Mouse (Mus musculus) megakaryocyte, embryonic 14.5 days (primary cell): ENCODE measurements around the gene Afap1l2. TPM values are rescaled to one million over a fixed set of nuclear protein-coding genes. Genes with fewer than 3 reads are reported as not detected.

Source experiments
- H3K27me3 ChIP-seq: replicated peaks from 2 replicates; pipeline ENCODE3; 2012; ENCODE audit warnings: inconsistent platforms
- H3K36me3 ChIP-seq: replicated peaks from 2 replicates; pipeline ENCODE3; 2012; ENCODE audit warnings: low read length, inconsistent platforms, mixed read lengths
- H3K4me1 ChIP-seq: 2 replicates; pipeline ENCODE4 v1.6.1; 2012; ENCODE audit warnings: inconsistent platforms
- H3K4me3 ChIP-seq: replicated peaks from 2 replicates; pipeline ENCODE3; 2012; ENCODE audit warnings: moderate library complexity, mild to moderate bottlenecking, inconsistent platforms
- H3K9me3 ChIP-seq: 2 replicates; pipeline ENCODE4 v1.6.1; 2012; ENCODE audit warnings: inconsistent platforms
- FLI1 ChIP-seq: IDR thresholded peaks from 2 replicates; pipeline ENCODE4 v1.6.1; 2012; ENCODE audit warnings: low read length, inconsistent platforms, mixed read lengths
- GATA1 ChIP-seq: IDR thresholded peaks from 3 replicates; pipeline ENCODE4 v1.6.1; 2012; ENCODE audit warnings: mixed read lengths, low read length, inconsistent platforms, borderline replicate concordance
- polyA plus RNA-seq: library from polyadenylated mRNA; stranded (reverse); fragments of >175 nt; gene quantifications from 2 replicates; pipeline ENCODE4 v1.2.3, GENCODE M21; 2012; ENCODE audit warnings: low replicate concordance; ENCODE audit not compliant: insufficient read depth

Gene Afap1l2
- polyA plus RNA-seq, 1 experiment: not detected

- Histone ChIP-seq H3K36me3 (no peaks in the 10 kb centered on the region), H3K4me3 (no peak overlapping the region), H3K9me3 (peaks cover 7% of the 10 kb centered on the region), H3K27me3 (peaks cover 23% of the 10 kb centered on the region), H3K4me1 (no peaks in the 10 kb centered on the region)
- TF ChIP-seq FLI1: no peak
- no peak for TF ChIP-seq GATA1
Measured at GRCm38 (mm10) chr19:57031582-57031981, 23.6 kb upstream of the Afap1l2 start.

DNA sequence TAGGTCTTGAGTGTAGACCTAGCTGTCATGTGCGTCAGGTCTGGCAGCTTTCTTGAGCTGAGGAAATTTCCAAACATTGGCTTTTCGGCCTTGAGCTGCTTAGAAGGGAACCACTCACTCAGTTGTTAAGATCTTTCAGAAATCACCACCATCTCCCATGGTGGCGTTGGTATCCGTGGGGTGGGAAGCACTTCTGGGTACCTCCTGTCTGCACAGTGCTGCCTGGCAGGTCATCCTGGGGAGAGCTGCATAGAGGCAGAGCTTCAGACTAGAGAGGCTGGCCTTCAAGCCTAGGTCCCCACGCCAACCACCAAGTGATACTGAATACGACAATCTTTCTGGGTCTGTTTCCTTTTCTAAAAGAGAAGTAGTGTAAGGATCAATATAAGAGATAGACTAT lies 21.4 kb upstream of the Afap1l2 start:
- Histone ChIP-seq H3K9me3 (peaks cover 18% of the 10 kb centered on the region), H3K27me3 (peaks cover 23% of the 10 kb centered on the region), H3K4me1 (no peaks in the 10 kb centered on the region), H3K36me3 (no peaks in the 10 kb centered on the region), H3K4me3 (no peak overlapping the region)
- TF ChIP-seq GATA1 (no peak), FLI1 (no peak)

- TF ChIP-seq GATA1 (no peak), FLI1 (no peak)
- Histone ChIP-seq H3K9me3 (peaks cover 20% of the 10 kb centered on the region), H3K4me1 (no peaks in the 10 kb centered on the region), H3K36me3 (no peaks in the 10 kb centered on the region), H3K4me3 (no peak overlapping the region), H3K27me3 (peaks cover 24% of the 10 kb centered on the region)
Measured at GRCm38 (mm10) chr19:57028327-57029179, 20.5 kb upstream of the Afap1l2 start.

DNA sequence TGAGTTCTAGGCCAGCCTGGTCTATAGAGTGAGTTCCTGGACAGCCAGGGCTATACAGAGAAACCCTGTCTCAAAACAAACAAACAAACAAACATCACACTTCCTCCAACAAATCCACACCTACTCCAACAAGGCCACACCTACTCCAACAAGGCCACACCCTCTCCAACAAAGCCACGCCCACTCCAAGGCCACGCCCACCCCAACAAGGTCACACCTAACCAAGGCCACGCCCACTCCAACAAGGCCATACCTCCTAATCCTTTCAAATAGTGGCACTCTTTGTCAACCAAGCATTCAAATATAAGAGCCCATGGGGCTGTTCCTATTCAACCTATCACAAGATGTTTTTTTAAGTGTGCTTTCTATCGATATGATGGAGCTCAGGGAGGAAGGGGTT lies 18.5 kb upstream of the Afap1l2 start:
- no peaks in the 10 kb centered on the region for H3K4me1 ChIP-seq
- H3K4me3 ChIP-seq: no peak overlapping the region
- H3K27me3 ChIP-seq: peaks cover 16% of the 10 kb centered on the region
- no peaks in the 10 kb centered on the region for H3K36me3 ChIP-seq
- TF ChIP-seq GATA1: no peak
- no peak for TF ChIP-seq FLI1
- H3K9me3 ChIP-seq: peaks cover 20% of the 10 kb centered on the region

DNA sequence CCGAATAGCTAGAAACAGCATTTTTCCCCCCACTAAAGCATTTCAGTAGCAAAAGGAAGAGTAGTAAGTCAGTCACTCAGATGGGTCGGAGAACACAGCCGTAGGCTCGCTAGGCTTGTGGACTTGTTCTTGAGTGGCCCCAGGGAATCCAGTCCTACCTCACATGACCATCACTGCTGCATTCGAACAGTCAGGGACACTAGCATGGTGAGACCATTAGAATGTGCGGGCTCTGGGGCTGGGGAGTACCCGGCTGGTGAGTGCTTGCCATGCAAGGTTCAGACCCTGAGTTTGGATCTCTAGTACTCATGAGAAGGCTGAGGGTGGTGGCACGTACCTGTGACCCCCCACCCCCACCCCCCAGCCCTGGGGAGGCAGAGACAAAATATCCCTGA lies 9.8 kb upstream of the Afap1l2 start:
- Histone ChIP-seq H3K36me3 (no peaks in the 10 kb centered on the region), H3K9me3 (no peaks in the 10 kb centered on the region), H3K4me3 (no peak overlapping the region), H3K4me1 (peaks cover 14% of the 10 kb centered on the region), H3K27me3 (peaks cover 47% of the 10 kb centered on the region)
- no peak for TF ChIP-seq GATA1
- TF ChIP-seq FLI1: no peak

DNA sequence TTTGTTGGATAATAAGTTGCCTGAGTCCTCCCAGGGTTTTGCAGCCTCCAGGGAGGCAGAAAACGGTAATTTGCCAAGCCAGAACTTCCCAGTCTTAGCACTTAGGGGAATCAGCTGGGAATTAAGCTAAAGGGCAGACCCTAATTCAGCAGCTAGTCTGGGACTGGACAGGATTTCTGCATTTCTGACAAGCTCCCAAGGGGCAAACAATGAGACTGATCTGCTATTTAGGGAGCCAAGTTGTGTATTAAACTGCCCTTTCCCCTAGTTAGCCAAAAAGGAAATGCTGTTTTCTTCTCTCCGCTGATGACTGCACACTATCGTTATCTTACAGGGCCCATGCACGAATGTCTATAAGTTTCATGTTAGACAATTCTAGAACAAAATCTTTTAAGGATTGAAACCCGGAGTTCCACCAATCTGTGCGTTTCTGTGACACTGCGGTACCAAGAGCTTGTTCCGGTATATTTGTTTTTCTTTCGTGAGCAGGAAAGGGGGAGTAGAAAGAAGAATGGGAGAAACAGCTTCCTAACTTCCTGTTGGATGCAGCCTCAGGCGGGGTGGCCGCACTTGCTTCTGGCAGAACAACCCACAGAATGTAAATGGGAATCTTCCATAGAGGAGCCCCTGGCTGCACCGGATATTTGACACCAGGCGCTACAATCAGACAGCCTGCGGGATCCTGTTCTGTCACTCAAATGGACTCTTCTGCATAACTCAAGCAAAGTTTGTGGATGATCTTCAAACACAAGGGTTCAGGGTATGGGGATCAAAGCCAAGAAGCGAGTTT lies 9.2 kb upstream of the Afap1l2 start:
- H3K9me3 ChIP-seq: no peaks in the 10 kb centered on the region
- H3K4me3 ChIP-seq: no peak overlapping the region
- TF ChIP-seq GATA1 (no peak), FLI1 (no peak)
- H3K36me3 ChIP-seq: no peaks in the 10 kb centered on the region
- H3K27me3 ChIP-seq: peaks cover 49% of the 10 kb centered on the region
- peaks cover 14% of the 10 kb centered on the region for H3K4me1 ChIP-seq

DNA sequence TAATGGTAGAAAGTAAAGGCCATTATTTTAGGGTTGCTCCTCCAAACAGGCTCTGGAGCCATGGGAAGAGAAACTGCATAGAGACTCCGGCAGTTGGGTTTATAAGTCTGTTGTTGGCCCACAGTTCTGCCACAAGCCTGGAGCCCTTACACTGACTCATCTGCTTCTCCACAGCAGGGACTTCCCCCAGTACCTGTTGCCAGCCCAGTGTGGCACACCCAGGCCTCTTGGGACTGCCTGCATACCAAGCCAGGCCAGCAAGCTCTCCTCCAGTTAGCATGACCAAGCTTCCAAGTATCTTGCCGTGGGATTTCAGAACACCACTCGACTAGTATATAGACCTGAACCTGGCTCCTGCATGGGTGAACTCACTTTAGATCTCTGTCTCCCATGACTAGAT lies 6.8 kb upstream of the Afap1l2 start:
- H3K36me3 ChIP-seq: no peaks in the 10 kb centered on the region
- H3K4me3 ChIP-seq: no peak overlapping the region
- TF ChIP-seq GATA1: no peak
- TF ChIP-seq FLI1: no peak
- peaks cover 71% of the 10 kb centered on the region for H3K27me3 ChIP-seq
- H3K4me1 ChIP-seq: peaks cover 14% of the 10 kb centered on the region
- no peaks in the 10 kb centered on the region for H3K9me3 ChIP-seq

GRCm38 (mm10) chr19:57013271-57013677 lies 5.2 kb upstream of the Afap1l2 start:
- H3K27me3 ChIP-seq: peaks cover 79% of the 10 kb centered on the region
- H3K4me1 ChIP-seq: peaks cover 16% of the 10 kb centered on the region
- no peaks in the 10 kb centered on the region for H3K36me3 ChIP-seq
- TF ChIP-seq FLI1: no peak
- TF ChIP-seq GATA1: no peak
- H3K9me3 ChIP-seq: no peaks in the 10 kb centered on the region
- no peak overlapping the region for H3K4me3 ChIP-seq

DNA sequence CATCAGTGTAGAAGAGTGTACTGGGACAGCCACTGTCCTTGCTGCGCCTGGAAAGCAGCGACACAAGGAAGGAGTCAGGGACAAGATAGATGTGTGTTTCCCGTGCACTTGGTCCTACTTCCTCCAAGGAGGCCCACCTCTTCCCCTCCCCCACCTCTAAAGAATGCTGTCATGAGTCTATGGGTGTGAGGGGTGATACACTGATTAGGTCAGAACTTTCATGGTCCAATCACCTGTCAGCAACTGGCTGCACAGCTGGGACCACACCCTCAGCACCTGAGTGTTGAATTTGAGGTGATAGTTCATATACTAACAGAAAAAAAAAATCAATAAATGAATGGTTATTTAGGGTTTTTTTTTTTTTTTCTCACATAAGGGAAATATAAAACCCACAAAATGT lies 4.0 kb upstream of the Afap1l2 start:
- Histone ChIP-seq H3K36me3 (no peaks in the 10 kb centered on the region), H3K4me3 (no peak overlapping the region), H3K4me1 (peaks cover 15% of the 10 kb centered on the region), H3K9me3 (no peaks in the 10 kb centered on the region), H3K27me3 (peaks cover 81% of the 10 kb centered on the region)
- TF ChIP-seq FLI1 (no peak), GATA1 (no peak)

- TF ChIP-seq FLI1: no peak
- TF ChIP-seq GATA1: no peak
- Histone ChIP-seq H3K9me3 (no peaks in the 10 kb centered on the region), H3K4me1 (peaks cover 10% of the 10 kb centered on the region), H3K27me3 (peaks cover 81% of the 10 kb centered on the region), H3K4me3 (no peak overlapping the region), H3K36me3 (no peaks in the 10 kb centered on the region)
Measured at GRCm38 (mm10) chr19:57010064-57010463, 2.0 kb upstream of the Afap1l2 start.
